Mouse (Mus musculus): ENCODE data around the gene Depdc1b. TPM values are rescaled to one million over a fixed set of nuclear protein-coding genes. Genes with fewer than 3 reads are reported as not detected.
A peak's percentile ranks its signal among the peaks of the same experiment; 100 is the strongest.

The Depdc1b gene
- polyA plus RNA-seq, 1 experiment from 2014 or later: 13.3 TPM

DNA sequence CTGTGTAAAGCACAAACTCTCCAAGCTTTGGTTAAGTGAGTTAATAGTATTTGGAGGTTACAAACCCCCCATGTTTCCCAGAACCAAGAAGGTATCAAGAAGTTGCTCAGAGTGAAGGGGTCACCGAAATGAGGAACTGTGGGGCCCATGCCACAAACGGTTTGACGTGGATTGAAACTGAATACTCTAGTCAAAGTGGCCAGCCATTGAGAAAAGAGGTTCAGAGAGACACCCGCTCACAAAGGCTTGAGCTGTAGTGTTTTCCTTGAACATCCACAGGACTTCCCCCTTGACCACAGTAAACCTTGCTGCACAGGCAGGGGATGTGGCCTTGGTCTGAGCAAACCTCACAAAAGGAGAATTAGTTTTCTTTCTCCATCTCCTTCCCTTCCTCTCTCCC lies 88.2 kb downstream of the Depdc1b start:
- Histone ChIP-seq H3K9ac (no peak overlapping the region), H3K9me3 (replicated peaks) (no peaks in the 10 kb centered on the region), H3K4me1 (replicated peaks) (no peaks in the 10 kb centered on the region), H3K27ac (replicated peaks) (no peak overlapping the region), H3K4me2 (no peak overlapping the region), H3K36me3 (replicated peaks) (peaks cover 10% of the 10 kb centered on the region), H3K4me3 (replicated peaks) (no peak overlapping the region), H3K27me3 (no peaks in the 10 kb centered on the region)
- 37% methylated on average over 4 of the region's 4 CpGs for WGBS (ENCODE audit: insufficient replicate concordance)
- no peak for ATAC-seq (ENCODE audit: insufficient read depth)

DNA sequence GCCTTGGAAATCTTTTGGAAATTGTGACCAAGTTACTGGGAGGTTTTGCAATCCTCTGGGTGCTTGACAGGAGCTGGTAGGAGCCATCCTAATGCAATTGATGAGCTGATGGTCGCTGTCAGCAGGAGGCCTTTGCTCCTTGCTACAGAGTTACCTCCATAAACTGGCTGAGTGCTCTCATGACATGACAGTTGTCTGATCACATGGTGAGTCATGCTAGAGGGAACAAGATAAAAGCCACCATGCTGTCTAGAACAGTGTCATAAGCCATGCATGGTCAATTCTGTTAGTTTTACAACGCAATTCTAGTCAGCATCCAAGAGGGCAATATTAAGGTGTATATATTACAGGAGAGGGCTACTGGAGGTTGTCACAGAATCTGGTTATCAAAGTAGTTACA lies 99.3 kb downstream of the Depdc1b start:
- Histone ChIP-seq H3K9me3 (replicated peaks) (no peaks in the 10 kb centered on the region), H3K4me1 (replicated peaks) (peaks cover 4% of the 10 kb centered on the region), H3K36me3 (replicated peaks) (no peaks in the 10 kb centered on the region), H3K9ac (no peak overlapping the region), H3K4me3 (replicated peaks) (no peak overlapping the region), H3K27me3 (no peaks in the 10 kb centered on the region), H3K4me2 (no peak overlapping the region), H3K27ac (replicated peaks) (no peak overlapping the region)
- 72% methylated on average over 2 of the region's 2 CpGs for WGBS (ENCODE audit: insufficient replicate concordance)
- no peak for ATAC-seq (ENCODE audit: insufficient read depth)

DNA sequence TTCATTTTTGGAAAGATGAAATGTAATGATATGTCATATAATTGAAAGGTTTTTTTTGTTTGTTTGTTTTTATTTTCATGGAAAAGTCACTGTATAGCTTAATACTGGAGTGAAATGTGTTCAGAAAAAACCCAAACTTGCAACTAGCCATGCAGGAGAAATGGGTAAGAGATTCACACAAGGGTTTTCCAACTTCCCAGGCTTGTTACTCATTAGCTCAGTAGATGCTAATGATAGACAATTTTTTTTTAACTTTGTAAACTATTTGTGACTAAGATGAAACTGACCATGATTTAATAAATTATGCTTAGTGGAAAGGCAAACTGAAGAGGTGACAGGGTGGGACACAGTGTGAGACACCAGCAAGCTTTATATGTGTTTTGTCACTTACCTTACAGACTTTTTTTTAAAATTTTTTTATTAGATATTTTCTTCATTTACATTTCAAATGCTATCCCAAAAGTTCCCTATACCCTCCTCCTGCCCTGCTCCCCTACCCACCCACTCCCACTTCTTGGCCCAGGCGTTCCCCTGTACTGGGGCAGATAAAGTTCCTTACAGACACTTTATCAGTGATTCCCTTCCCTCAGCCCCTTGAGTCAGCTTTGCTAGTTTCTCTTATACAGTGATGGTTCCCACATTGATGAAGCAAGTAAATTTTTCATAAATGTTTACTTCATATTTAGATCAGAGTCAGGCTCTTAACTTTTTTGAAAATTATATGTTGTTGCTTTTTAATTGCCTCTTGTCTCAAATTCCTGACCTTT lies 102.8 kb downstream of the Depdc1b start:
- 30% methylated on average over 1 of the region's 1 CpGs for WGBS (ENCODE audit: insufficient replicate concordance)
- ATAC-seq (ENCODE audit: insufficient read depth): peak; percentile 60; the same call in 1 of the 2 replicates
- H3K4me2 ChIP-seq: no peak overlapping the region
- no peak overlapping the region for H3K4me3 ChIP-seq (replicated peaks)
- no peaks in the 10 kb centered on the region for H3K9me3 ChIP-seq (replicated peaks)
- H3K4me1 ChIP-seq (replicated peaks): peaks cover 4% of the 10 kb centered on the region
- H3K9ac ChIP-seq: no peak overlapping the region
- no peak overlapping the region for H3K27ac ChIP-seq (replicated peaks)
- no peaks in the 10 kb centered on the region for H3K36me3 ChIP-seq (replicated peaks)
- no peaks in the 10 kb centered on the region for H3K27me3 ChIP-seq

DNA sequence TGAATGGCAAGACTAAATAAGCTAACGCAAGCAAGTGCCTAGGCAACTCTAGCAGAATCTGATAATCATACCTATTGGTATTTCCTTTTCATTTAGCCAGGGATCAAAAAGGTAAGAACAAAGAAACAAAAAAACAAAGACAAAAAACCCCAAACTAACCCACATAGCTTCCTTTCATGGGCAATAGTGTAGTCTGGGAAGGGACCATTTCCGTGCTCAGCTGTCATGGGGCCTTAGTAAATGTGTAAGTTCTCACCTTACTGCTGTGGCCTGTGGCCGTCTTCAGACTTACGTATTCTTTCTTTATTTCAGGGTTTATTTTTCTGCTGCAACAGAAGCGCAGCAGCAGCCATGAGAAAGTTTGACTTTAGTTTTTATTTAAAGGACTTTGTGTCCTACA lies 110.2 kb downstream of the Depdc1b start:
- Histone ChIP-seq H3K27ac (replicated peaks) (no peak overlapping the region), H3K4me2 (no peak overlapping the region), H3K27me3 (no peaks in the 10 kb centered on the region), H3K4me3 (replicated peaks) (no peak overlapping the region), H3K9me3 (replicated peaks) (no peaks in the 10 kb centered on the region), H3K9ac (no peak overlapping the region), H3K4me1 (replicated peaks) (no peaks in the 10 kb centered on the region), H3K36me3 (replicated peaks) (no peaks in the 10 kb centered on the region)
- no peak for ATAC-seq (ENCODE audit: insufficient read depth)
- WGBS (ENCODE audit: insufficient replicate concordance): 64% methylated on average over 5 of the region's 5 CpGs

DNA sequence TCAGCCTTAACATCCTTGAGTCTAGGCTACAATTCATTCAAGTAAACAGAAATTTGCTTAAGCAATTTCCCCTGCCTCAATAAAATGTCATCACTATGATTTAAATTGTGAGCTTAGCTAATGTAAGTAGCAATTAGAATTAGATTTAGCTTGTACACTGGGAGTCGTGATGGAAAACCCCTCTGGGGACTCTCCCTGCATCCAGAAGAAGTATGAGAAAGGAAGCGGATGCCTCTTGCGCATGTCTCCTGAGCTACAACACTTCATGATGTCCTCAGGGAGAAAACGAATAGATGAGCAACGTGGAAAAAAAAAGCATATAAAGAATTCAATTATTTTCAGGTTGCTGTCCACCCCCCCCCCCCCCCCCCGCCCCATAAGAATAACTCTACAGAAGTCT lies 112.7 kb downstream of the Depdc1b start:
- no peak overlapping the region for H3K4me3 ChIP-seq (replicated peaks)
- no peak for ATAC-seq (ENCODE audit: insufficient read depth)
- no peak overlapping the region for H3K9ac ChIP-seq
- WGBS (ENCODE audit: insufficient replicate concordance): 54% methylated on average over 6 of the region's 6 CpGs
- no peak overlapping the region for H3K4me2 ChIP-seq
- no peaks in the 10 kb centered on the region for H3K36me3 ChIP-seq (replicated peaks)
- H3K27me3 ChIP-seq: no peaks in the 10 kb centered on the region
- no peak overlapping the region for H3K27ac ChIP-seq (replicated peaks)
- H3K9me3 ChIP-seq (replicated peaks): no peaks in the 10 kb centered on the region
- no peaks in the 10 kb centered on the region for H3K4me1 ChIP-seq (replicated peaks)

DNA sequence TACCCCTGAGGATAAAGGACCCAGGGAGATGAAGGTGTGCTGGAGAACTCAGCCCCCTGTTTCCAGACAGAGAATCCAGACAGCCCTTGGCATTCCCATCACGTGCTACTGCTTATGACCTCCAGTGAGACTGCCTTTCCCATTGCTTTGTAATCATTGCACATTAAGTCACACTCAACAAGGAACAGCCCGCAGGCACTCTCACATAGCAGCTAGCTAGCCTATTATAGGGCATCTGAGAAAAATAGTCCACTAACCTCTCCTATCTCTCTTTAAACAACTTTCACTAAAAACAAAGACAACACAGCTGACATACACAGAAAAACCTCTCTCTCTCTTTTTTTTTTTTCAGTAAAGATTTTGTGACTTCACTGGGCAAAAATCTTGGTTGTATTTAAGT lies 113.5 kb downstream of the Depdc1b start:
- H3K4me1 ChIP-seq (replicated peaks): no peaks in the 10 kb centered on the region
- H3K4me2 ChIP-seq: no peak overlapping the region
- no peaks in the 10 kb centered on the region for H3K9me3 ChIP-seq (replicated peaks)
- WGBS (ENCODE audit: insufficient replicate concordance): 60% methylated on average over 2 of the region's 2 CpGs
- H3K9ac ChIP-seq: no peak overlapping the region
- no peaks in the 10 kb centered on the region for H3K27me3 ChIP-seq
- H3K36me3 ChIP-seq (replicated peaks): no peaks in the 10 kb centered on the region
- no peak for ATAC-seq (ENCODE audit: insufficient read depth)
- H3K27ac ChIP-seq (replicated peaks): no peak overlapping the region
- no peak overlapping the region for H3K4me3 ChIP-seq (replicated peaks)

DNA sequence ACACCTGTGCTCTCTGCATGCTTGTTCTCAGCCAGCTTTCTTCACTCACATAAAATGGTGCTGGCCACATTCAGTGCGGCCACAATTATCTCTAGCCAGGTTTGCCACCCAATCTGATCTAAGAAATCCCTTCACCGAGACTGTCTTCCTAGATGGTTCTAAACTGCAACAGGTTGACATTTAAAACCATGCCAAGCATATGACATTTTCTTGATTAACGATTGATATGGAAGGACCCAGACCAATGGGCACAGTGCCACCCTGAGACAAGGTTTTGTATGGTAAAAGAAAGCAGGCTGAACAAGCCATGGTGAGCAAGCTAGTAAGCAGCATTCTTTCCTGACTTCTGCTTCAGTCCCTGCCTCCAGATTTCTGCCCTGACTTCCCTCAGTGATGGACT lies 115.6 kb downstream of the Depdc1b start:
- no peaks in the 10 kb centered on the region for H3K36me3 ChIP-seq (replicated peaks)
- WGBS (ENCODE audit: insufficient replicate concordance): 79% methylated on average over 3 of the region's 3 CpGs
- H3K27ac ChIP-seq (replicated peaks): no peak overlapping the region
- no peaks in the 10 kb centered on the region for H3K27me3 ChIP-seq
- no peaks in the 10 kb centered on the region for H3K4me1 ChIP-seq (replicated peaks)
- H3K9ac ChIP-seq: no peak overlapping the region
- H3K9me3 ChIP-seq (replicated peaks): no peaks in the 10 kb centered on the region
- ATAC-seq (ENCODE audit: insufficient read depth): no peak
- no peak overlapping the region for H3K4me2 ChIP-seq
- H3K4me3 ChIP-seq (replicated peaks): no peak overlapping the region

DNA sequence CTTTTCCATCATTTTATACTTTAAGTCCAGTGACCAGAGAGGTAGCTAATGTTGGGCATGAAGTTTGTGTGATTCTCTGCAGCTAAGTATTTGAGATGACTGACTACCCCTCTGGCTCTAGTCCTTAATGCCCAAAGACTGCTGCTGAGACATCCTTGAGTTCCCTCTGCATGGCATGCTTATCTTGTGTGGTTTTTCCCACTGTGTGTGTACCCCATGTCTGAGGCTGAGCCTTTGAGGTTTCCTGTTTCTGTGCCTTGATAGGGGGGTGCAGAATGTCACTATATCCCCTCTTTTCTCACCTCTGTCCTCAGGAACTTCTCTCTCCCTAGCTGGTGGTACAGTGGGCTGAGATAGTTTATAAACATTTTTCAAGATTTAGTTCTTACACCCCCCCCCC lies 119.6 kb downstream of the Depdc1b start:
- Histone ChIP-seq H3K9ac (no peak overlapping the region), H3K27me3 (no peaks in the 10 kb centered on the region)

DNA sequence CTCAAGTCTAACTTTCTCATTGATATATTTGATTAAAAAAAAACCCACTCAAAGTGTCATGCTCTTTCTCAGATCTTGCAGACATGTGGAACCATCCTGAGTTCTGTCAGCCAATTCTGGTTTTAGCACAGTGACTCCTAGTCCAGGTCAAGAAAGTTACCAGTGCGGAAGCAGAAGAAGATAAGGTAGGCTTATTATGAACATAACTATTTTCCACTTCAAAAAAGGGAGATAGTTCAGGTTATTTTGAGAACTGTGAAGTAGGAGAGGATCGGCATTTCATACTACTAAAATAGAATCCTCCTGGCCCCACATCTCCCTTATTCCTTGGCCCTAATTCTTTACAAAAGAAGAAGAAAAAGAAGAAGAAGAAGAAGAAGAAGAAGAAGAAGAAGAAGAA lies 121.3 kb downstream of the Depdc1b start:
- Histone ChIP-seq H3K9me3 (replicated peaks) (no peaks in the 10 kb centered on the region), H3K36me3 (replicated peaks) (no peaks in the 10 kb centered on the region), H3K4me2 (no peak overlapping the region), H3K27ac (replicated peaks) (no peak overlapping the region), H3K4me1 (replicated peaks) (no peaks in the 10 kb centered on the region), H3K27me3 (no peaks in the 10 kb centered on the region), H3K4me3 (replicated peaks) (no peak overlapping the region), H3K9ac (no peak overlapping the region)
- WGBS (ENCODE audit: insufficient replicate concordance): 62% methylated on average over 2 of the region's 2 CpGs
- ATAC-seq (ENCODE audit: insufficient read depth): no peak

More for the DNA sequence above, 119.6 kb downstream of the Depdc1b start:
- Histone ChIP-seq H3K4me1 (replicated peaks) (no peaks in the 10 kb centered on the region), H3K4me3 (replicated peaks) (no peak overlapping the region), H3K27ac (replicated peaks) (no peak overlapping the region), H3K4me2 (no peak overlapping the region), H3K9me3 (replicated peaks) (no peaks in the 10 kb centered on the region), H3K36me3 (replicated peaks) (no peaks in the 10 kb centered on the region)
- ATAC-seq (ENCODE audit: insufficient read depth): no peak

DNA sequence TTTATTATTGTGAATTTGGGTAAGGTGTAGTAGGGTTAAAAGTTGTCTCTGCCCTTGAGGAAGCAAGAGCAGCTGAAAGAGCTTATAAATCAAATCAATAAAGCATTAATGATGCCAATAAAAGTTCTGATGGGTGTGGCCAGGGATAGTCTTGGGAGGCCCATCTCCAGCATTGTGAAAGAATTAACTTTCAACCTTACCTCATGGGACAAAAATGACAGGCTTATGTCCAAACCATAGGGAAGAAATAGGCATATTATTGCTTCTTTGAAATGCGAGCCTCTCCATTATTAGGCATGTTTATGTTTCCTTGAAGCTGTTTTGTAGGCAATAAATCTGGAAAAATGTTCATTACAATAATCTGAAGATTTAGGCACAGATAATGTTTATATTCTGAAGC lies 122.9 kb downstream of the Depdc1b start:
- no peaks in the 10 kb centered on the region for H3K4me1 ChIP-seq (replicated peaks)
- H3K36me3 ChIP-seq (replicated peaks): no peaks in the 10 kb centered on the region
- no peaks in the 10 kb centered on the region for H3K27me3 ChIP-seq
- H3K27ac ChIP-seq (replicated peaks): no peak overlapping the region
- no peak overlapping the region for H3K9ac ChIP-seq
- WGBS (ENCODE audit: insufficient replicate concordance): 64% methylated on average over 1 of the region's 1 CpGs
- H3K9me3 ChIP-seq (replicated peaks): no peaks in the 10 kb centered on the region
- H3K4me3 ChIP-seq (replicated peaks): no peak overlapping the region
- H3K4me2 ChIP-seq: no peak overlapping the region
- no peak for ATAC-seq (ENCODE audit: insufficient read depth)

DNA sequence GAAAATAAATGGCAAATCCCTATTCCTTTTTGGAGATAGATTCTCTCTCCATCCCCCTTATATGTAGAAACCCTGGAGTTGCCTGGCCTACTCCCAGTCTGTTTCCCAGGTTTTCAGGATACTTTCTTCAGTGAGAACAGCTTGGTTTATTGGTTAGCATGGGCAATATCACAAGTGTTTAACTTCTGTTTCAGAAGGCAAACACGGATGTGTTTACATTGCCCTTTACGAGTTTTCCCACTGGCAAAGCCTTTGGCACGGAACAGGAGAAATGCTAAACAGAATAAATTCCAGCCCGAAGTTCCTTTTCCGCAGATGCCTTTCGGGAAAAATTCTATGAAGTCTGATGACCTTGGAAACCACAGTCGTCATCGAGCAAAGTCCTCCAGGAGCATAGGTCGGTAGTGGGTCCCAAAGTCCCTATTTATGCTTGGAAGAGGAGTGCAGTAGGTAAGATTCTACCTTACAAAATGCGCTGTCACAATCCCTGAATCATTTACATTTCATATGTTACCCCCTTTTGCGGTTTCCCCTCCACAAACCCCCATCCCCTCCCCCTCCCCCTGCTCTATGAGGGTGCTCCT lies 132.3 kb downstream of the Depdc1b start:
- H3K4me2 ChIP-seq: no peak overlapping the region; the same call in 1 of the 2 replicates
- peaks cover 4% of the 10 kb centered on the region; the same call in 1 of the 2 replicates for H3K4me1 ChIP-seq (replicated peaks)
- no peaks in the 10 kb centered on the region for H3K27me3 ChIP-seq
- H3K4me3 ChIP-seq (replicated peaks): no peak overlapping the region
- H3K9me3 ChIP-seq (replicated peaks): no peaks in the 10 kb centered on the region
- H3K9ac ChIP-seq: no peak overlapping the region
- H3K27ac ChIP-seq (replicated peaks): no peak overlapping the region
- 60% methylated on average over 11 of the region's 11 CpGs for WGBS (ENCODE audit: insufficient replicate concordance)
- H3K36me3 ChIP-seq (replicated peaks): no peaks in the 10 kb centered on the region
- ATAC-seq (ENCODE audit: insufficient read depth): no peak
